Mouse (Mus musculus) lung, adult 2 months (tissue): Measurements from ENCODE around the gene Map2k6.

ENCODE experiments used
- CTCF ChIP-seq: fragments of 200-500 bp; IDR thresholded peaks from 2 replicates; pipeline ENCODE4 v1.5.1; 2011; ENCODE audit warnings: mild to moderate bottlenecking, low read length, control low read depth; ENCODE audit not compliant: insufficient read depth
- POLR2A ChIP-seq: fragments of 200-500 bp; IDR thresholded peaks from 2 replicates; pipeline ENCODE4 v1.6.1; 2011; ENCODE audit warnings: low read depth, mild to moderate bottlenecking, control low read depth, low read length, borderline replicate concordance; ENCODE audit errors: extremely low read depth

DNA sequence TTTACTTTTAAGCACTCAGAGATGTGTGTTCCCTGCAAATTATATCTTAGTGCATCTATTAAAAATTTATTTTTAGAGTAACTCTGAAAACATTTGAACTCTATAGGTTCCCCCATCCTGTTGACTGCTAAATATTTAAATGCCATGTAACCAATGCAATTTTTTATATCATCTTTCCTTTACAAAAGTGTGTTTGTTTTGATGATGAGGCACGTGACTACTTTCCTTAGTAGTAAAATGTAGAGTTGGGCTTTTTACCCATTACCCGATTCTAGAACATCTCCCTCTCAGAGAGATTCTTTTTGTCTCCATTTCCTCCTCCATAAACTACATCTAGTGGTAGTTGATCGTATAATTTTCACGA is 51.8 kb downstream of the Map2k6 start:
- no peak for TF ChIP-seq CTCF
- no peak for TF ChIP-seq POLR2A
